Mouse (Mus musculus) ovary, postnatal 36 days (tissue): ENCODE results near the gene Hap1.

Experiments
- DNase-seq: peaks from one replicate; pipeline ENCODE4 v3.0.0; 2022; ENCODE audit warnings: low spot score, mixed read lengths

Hap1 gene

GRCm38 (mm10) chr11:100355972-100356818 is at the start of gene Hap1:
TSS of gene Hap1 (minus strand) at chr11:100356128.
- peak; percentile 78 for DNase-seq

- DNase-seq, result no peak
Observed at GRCm38 (mm10) chr11:100404456-100405074, 48.6 kb upstream of the Hap1 start.

- DNase-seq, result no peak
Observed at GRCm38 (mm10) chr11:100403445-100404134, 47.7 kb upstream of the Hap1 start.

DNA sequence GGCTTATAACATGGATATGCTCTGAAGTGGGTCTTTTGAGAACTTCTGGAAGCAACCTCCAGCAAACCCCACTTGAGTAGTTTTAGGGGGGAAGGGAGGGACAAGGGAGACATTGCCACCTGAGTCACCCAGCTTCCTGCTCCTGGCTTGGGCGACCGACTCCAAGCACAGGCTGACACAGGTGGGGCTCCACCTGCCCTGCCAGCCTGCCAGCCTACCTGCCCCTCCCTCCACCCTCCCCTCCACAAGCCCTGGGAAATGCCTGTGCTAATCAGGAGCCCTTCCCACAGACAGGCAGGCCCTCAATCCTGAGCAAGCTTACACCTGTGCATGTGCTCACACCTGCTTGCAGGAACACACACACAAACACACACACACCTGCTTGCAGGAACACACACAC is 46.8 kb upstream of the Hap1 start:
- DNase-seq, result no peak

GRCm38 (mm10) chr11:100402240-100402639 is 46.3 kb upstream of the Hap1 start:
- peak; percentile 55 for DNase-seq

GRCm38 (mm10) chr11:100400842-100401241 is 44.9 kb upstream of the Hap1 start:
- DNase-seq, result no peak

GRCm38 (mm10) chr11:100399727-100400538 is 44.0 kb upstream of the Hap1 start:
- no peak for DNase-seq

DNA sequence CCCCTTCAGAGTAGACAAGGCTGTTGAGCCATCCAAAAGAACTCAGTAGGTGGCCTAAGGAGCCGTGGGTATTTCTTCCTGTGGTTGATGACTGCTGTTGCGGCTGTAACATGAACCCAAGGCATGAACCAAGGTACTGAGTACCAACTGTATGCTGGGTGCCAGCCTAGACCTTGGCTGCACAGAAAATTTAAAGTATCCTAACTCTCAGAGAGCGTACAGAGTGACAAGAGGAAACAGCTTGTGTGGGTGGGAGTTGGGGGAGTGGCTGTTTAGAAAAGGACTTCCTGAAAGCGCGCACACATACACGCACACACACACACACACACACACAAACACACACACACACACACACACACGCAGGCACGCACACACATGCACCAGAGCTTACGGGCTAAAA is 43.4 kb upstream of the Hap1 start:
- DNase-seq, result no peak

- no peak for DNase-seq
Observed at GRCm38 (mm10) chr11:100398517-100398916, 42.6 kb upstream of the Hap1 start.

GRCm38 (mm10) chr11:100397600-100398389 is 41.9 kb upstream of the Hap1 start, which contains the start of gene Jup:
TSS of gene Jup (minus strand) at chr11:100397763.
- peak; percentile 100 for DNase-seq

- DNase-seq, result no peak
Observed at GRCm38 (mm10) chr11:100396886-100397599, 41.1 kb upstream of the Hap1 start.

- no peak for DNase-seq
Observed at GRCm38 (mm10) chr11:100395861-100396631, 40.1 kb upstream of the Hap1 start.

DNA sequence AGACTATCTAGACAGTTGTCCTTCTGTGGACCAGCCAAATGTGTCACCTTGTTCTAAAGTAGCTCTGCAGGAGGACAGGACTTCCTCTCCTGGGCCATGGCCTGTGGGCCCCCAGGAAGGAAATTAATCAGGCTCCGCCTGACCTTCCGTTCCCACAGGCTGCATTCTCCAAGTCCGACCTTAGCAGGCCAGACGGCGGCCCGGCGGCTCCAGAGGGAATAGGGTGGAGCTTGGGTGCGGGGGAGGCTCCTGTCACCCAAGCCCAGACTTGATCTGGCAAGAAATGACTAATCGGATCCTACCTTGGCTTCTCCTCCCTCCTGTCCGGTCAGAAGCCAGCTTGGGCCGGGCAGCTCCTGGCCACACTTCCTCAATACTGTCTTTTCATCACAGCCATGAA is 39.3 kb upstream of the Hap1 start:
- peak; percentile 69 for DNase-seq

GRCm38 (mm10) chr11:100394353-100395074 is 38.6 kb upstream of the Hap1 start:
- DNase-seq, result no peak

DNA sequence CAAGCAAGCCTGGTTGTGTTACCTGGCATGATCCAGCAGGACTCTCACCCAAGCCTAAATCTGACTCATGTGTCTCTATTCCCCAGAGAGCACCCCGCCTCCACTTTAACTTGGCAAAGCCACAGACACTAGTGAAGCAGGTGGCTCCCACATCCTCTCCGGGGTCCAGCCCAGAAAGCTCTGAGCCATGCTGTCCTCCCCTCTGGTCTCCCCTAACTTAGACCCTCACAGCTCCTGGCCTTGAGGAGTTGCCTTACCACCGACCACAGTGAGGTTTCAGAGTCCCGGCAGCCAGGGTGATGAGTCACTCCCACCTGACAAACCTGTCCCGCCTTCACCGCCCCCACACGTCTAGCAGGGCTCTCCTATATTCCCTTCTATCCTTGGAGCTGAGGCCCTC is 37.8 kb upstream of the Hap1 start:
- no peak for DNase-seq

- no peak for DNase-seq
Observed at GRCm38 (mm10) chr11:100392958-100393357, 37.0 kb upstream of the Hap1 start.

- no peak for DNase-seq
Observed at GRCm38 (mm10) chr11:100391884-100392345, 36.0 kb upstream of the Hap1 start.

DNA sequence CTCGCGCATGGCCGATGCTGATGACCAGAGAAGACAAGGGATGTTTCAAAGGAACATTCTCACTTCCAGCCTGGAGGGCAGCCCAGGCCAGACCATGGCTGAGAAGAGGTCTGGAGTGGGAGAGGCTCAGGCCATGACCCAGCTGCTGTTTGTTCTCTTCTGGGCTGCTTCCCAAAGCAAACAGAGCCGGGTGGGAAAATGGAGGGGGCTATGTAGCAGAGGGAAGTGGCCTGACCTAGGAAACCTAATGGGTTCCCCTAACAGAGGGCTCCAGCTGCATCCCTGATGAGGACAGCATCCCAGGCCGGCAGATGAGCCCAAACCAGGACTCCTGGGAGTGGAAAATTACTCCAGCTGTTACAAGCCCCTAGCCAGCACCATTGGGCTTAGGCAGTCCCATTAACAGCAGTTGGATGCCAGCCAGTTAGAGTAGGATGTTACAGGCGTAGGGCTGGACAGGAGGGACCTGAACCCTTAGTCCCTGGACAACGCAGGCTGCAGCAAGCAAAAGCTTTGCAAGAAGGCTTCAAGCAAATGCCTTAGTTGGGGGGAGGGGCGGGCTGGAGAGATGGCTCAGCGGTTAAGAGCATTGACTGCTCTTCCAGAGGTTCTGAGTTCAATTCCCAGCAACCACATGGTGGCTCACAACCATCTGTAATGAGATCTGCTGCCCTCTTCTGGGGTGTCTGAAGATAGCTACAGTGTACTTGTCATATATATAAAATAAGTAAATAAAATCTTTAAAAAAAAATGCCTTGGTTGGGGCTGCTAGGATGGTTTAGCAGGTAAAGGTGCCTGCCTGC is 35.4 kb upstream of the Hap1 start:
- DNase-seq, result peak; percentile 55
